Mouse (Mus musculus) intestine, postnatal 0 days (tissue): Measurements from ENCODE around the gene Zranb1. TPM values are rescaled to one million over a fixed set of nuclear protein-coding genes. Genes with fewer than 3 reads are reported as not detected.

Experiments used
- ATAC-seq: fragments of 200-750 bp; cut with Nextera tagmentation; 2 replicates; pipeline ENCODE4 v1.8.0; 2017; ENCODE audit warnings: mild to moderate bottlenecking, moderate TSS enrichment, moderate library complexity
- H3K27ac ChIP-seq: fragments of 300-500 bp; sonication (generic); 2 replicates; pipeline ENCODE4 v1.5.1; 2014; ENCODE audit warnings: mild to moderate bottlenecking, low read depth, low read length, moderate library complexity
- H3K27me3 ChIP-seq: fragments of 300-500 bp; sonication (generic); replicated peaks from 2 replicates; pipeline ENCODE4 v1.6.1; 2014; ENCODE audit warnings: low read length, mixed read lengths; ENCODE audit not compliant: control insufficient read depth, insufficient read depth
- H3K36me3 ChIP-seq: fragments of 300-500 bp; sonication (generic); 2 replicates; pipeline ENCODE4 v1.6.1; 2014; ENCODE audit warnings: mild to moderate bottlenecking, moderate library complexity; ENCODE audit not compliant: control insufficient read depth, insufficient read depth
- H3K4me1 ChIP-seq: fragments of 300-500 bp; sonication (generic); replicated peaks from 2 replicates; pipeline ENCODE4 v1.6.1; 2014; ENCODE audit warnings: antibody characterized with exemption, low read length, mixed read lengths; ENCODE audit not compliant: control insufficient read depth, insufficient read depth
- H3K4me2 ChIP-seq: fragments of 300-500 bp; sonication (generic); replicated peaks from 2 replicates; pipeline ENCODE4 v1.6.1; 2014; ENCODE audit warnings: low read depth, mild to moderate bottlenecking, moderate library complexity
- H3K4me3 ChIP-seq: fragments of 300-500 bp; sonication (generic); 2 replicates; pipeline ENCODE4 v1.5.1; 2014; ENCODE audit warnings: low read depth, low read length
- H3K9ac ChIP-seq: fragments of 300-500 bp; sonication (generic); 2 replicates; pipeline ENCODE4 v1.6.1; 2014; ENCODE audit warnings: mild to moderate bottlenecking, low read depth, low read length
- H3K9me3 ChIP-seq: fragments of 300-500 bp; sonication (generic); 2 replicates; pipeline ENCODE4 v1.6.1; 2016; ENCODE audit warnings: mixed run types; ENCODE audit not compliant: control insufficient read depth
- CTCF ChIP-seq: sonication (generic); IDR thresholded peaks from 2 replicates; pipeline ENCODE4 v1.5.1; 2016; ENCODE audit warnings: low read depth, mild to moderate bottlenecking, control low read depth, antibody characterized with exemption, moderate library complexity
- WGBS: fragments of 180-500 bp; shearing (Covaris S2); extraction: QIAGEN DNeasy Blood & Tissue Kit; methylation state at CpG from one replicate; pipeline ENCODE4 v1.1.7; 2014; 5-methylcytosine and 5-hydroxymethylcytosine counted together
- polyA plus RNA-seq: library from polyadenylated mRNA; unstranded; fragments of >200 nt; fragmentation: Nextera tagmentation; extraction: Ambion mirVana; gene quantifications from 2 replicates; pipeline ENCODE4 v1.2.1, GENCODE M21; 2015

The Zranb1 gene
- polyA plus RNA-seq, 1 experiment from 2014 or later = 8.7 TPM

GRCm38 (mm10) chr7:133009676-133010075, 78.7 kb downstream of the Zranb1 start:
- Histone ChIP-seq H3K36me3 (peaks cover 15% of the 10 kb centered on the region; the same call in 1 of the 2 replicates), H3K27me3 (no peaks in the 10 kb centered on the region), H3K4me2 (no peak overlapping the region), H3K4me1 (peaks cover 11% of the 10 kb centered on the region), H3K9ac (no peak overlapping the region), H3K4me3 (no peak overlapping the region), H3K9me3 (no peaks in the 10 kb centered on the region), H3K27ac (no peak overlapping the region)
- TF ChIP-seq CTCF = no peak
- no peak for ATAC-seq
- WGBS = 55% methylated on average over 8 of the region's 8 CpGs

GRCm38 (mm10) chr7:133010477-133010876, 79.5 kb downstream of the Zranb1 start:
- Histone ChIP-seq H3K9me3 (no peaks in the 10 kb centered on the region), H3K4me2 (no peak overlapping the region), H3K36me3 (peaks cover 15% of the 10 kb centered on the region; the same call in 1 of the 2 replicates), H3K27ac (no peak overlapping the region; the same call in 1 of the 2 replicates), H3K9ac (no peak overlapping the region), H3K27me3 (no peaks in the 10 kb centered on the region), H3K4me1 (peaks cover 11% of the 10 kb centered on the region), H3K4me3 (no peak overlapping the region)
- no peak for TF ChIP-seq CTCF
- 70% methylated on average over 3 of the region's 3 CpGs for WGBS
- ATAC-seq = no peak

DNA sequence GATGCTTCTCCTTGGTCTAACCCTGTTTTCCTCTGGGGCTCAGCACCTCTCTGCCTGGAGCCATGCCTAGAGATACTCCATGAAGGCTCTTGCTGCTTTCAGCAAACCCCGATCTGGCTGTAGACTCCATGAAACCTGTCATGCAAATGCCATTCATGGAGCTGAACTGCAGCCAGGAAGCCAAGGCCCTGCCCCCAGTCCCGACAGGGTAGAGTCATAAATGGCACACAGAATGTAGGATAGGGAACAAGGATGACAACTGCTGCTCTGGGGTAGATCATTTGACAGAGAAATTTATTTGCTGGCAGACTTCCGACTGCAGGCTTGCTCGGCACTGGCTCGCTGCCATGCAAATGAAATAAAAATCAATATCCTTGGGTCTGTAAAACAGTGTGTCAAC, 80.2 kb downstream of the Zranb1 start:
- 11% methylated on average over 5 of the region's 5 CpGs for WGBS
- peaks cover 11% of the 10 kb centered on the region for H3K4me1 ChIP-seq

GRCm38 (mm10) chr7:133011611-133012010, 80.7 kb downstream of the Zranb1 start:
- Histone ChIP-seq H3K9me3 (no peaks in the 10 kb centered on the region), H3K4me2 (no peak overlapping the region), H3K9ac (no peak overlapping the region), H3K4me3 (no peak overlapping the region), H3K27ac (no peak overlapping the region), H3K36me3 (peaks cover 15% of the 10 kb centered on the region; the same call in 1 of the 2 replicates), H3K27me3 (no peaks in the 10 kb centered on the region), H3K4me1 (peaks cover 11% of the 10 kb centered on the region)
- 25% methylated on average over 4 of the region's 4 CpGs for WGBS
- 0 out of 2 replicates have a peak, but pooled peaks have one; percentile 4 for ATAC-seq
- no peak for TF ChIP-seq CTCF

More for the DNA sequence above, 80.2 kb downstream of the Zranb1 start:
- H3K9me3 ChIP-seq = no peaks in the 10 kb centered on the region
- ATAC-seq = peak; percentile 75
- peaks cover 15% of the 10 kb centered on the region; the same call in 1 of the 2 replicates for H3K36me3 ChIP-seq
- H3K27ac ChIP-seq = peak overlapping the region; percentile 22
- no peak overlapping the region for H3K4me3 ChIP-seq
- no peak overlapping the region for H3K9ac ChIP-seq
- TF ChIP-seq CTCF = no peak
- H3K27me3 ChIP-seq = no peaks in the 10 kb centered on the region
- H3K4me2 ChIP-seq = 0 out of 2 replicates have a peak overlapping the region, but pooled peaks have one; percentile 7

GRCm38 (mm10) chr7:133012637-133013366, 81.9 kb downstream of the Zranb1 start:
- Histone ChIP-seq H3K27ac (no peak overlapping the region), H3K27me3 (no peaks in the 10 kb centered on the region), H3K9me3 (no peaks in the 10 kb centered on the region), H3K36me3 (peaks cover 15% of the 10 kb centered on the region; the same call in 1 of the 2 replicates), H3K4me3 (no peak overlapping the region), H3K4me2 (no peak overlapping the region), H3K9ac (no peak overlapping the region), H3K4me1 (peaks cover 8% of the 10 kb centered on the region)
- no peak for TF ChIP-seq CTCF
- ATAC-seq = no peak
- 26% methylated on average over 14 of the region's 14 CpGs for WGBS

GRCm38 (mm10) chr7:133013923-133014322, 83.0 kb downstream of the Zranb1 start:
- Histone ChIP-seq H3K27ac (no peak overlapping the region), H3K9me3 (no peaks in the 10 kb centered on the region), H3K36me3 (peaks cover 12% of the 10 kb centered on the region; the same call in 1 of the 2 replicates), H3K4me3 (no peak overlapping the region), H3K4me1 (peaks cover 10% of the 10 kb centered on the region), H3K27me3 (no peaks in the 10 kb centered on the region), H3K4me2 (no peak overlapping the region), H3K9ac (no peak overlapping the region)
- no peak for TF ChIP-seq CTCF
- WGBS = 88% methylated on average over 10 of the region's 10 CpGs
- no peak for ATAC-seq
